Mouse (Mus musculus): ENCODE results near the gene Tram2. TPM values are rescaled to one million over a fixed set of nuclear protein-coding genes. Genes with fewer than 3 reads are reported as not detected.

Tram2 gene
- total RNA-seq (2021), result 1 to 10 TPM; 1.0 to 1.1 TPM
- long read RNA-seq, experiment 1, result 0 reads
- long read RNA-seq, experiment 2, full-length matches to known transcripts, result 1 of 2 reads
- long read RNA-seq, experiment 2, partial matches to known transcripts, result 0 of 2 reads
- long read RNA-seq, experiment 2, other reads (novel, unspliced or antisense), result 1 of 2 reads

- peak; percentile 89 to 90 for DNase-seq (ENCODE audit: low spot score in 2 of 2)
Observed at GRCm38 (mm10) chr1:21079217-21079773, at the start of gene Tram2. Gene Tram2, minus strand, starts transcription at chr1:21079229.

- DNase-seq (ENCODE audit: low spot score in 2 of 2), result no peak
Observed at GRCm38 (mm10) chr1:21124713-21125336, 45.8 kb upstream of the Tram2 start.

- no peak for DNase-seq (ENCODE audit: low spot score in 2 of 2)
Observed at GRCm38 (mm10) chr1:21103784-21104183, 24.8 kb upstream of the Tram2 start.

- peak; percentile 52 to 66 for DNase-seq (ENCODE audit: low spot score in 2 of 2)
Observed at GRCm38 (mm10) chr1:21101221-21102006, 22.4 kb upstream of the Tram2 start.

GRCm38 (mm10) chr1:21100726-21101125, 21.7 kb upstream of the Tram2 start:
- no peak for DNase-seq (ENCODE audit: low spot score in 2 of 2)

- no peak for DNase-seq (ENCODE audit: low spot score in 2 of 2)
Observed at GRCm38 (mm10) chr1:21097001-21097989, 18.3 kb upstream of the Tram2 start.

GRCm38 (mm10) chr1:21094644-21095215, 15.7 kb upstream of the Tram2 start:
- no peak for DNase-seq (ENCODE audit: low spot score in 2 of 2)

GRCm38 (mm10) chr1:21089661-21090117, 10.7 kb upstream of the Tram2 start:
- DNase-seq (ENCODE audit: low spot score in 2 of 2), result no peak

GRCm38 (mm10) chr1:21086291-21086690, 7.3 kb upstream of the Tram2 start:
- DNase-seq (ENCODE audit: low spot score in 2 of 2), result no peak

- no peak for DNase-seq (ENCODE audit: low spot score in 2 of 2)
Observed at GRCm38 (mm10) chr1:21084661-21085060, 5.6 kb upstream of the Tram2 start.

- no peak for DNase-seq (ENCODE audit: low spot score in 2 of 2)
Observed at GRCm38 (mm10) chr1:21080362-21080761, 1.3 kb upstream of the Tram2 start.

GRCm38 (mm10) chr1:21078481-21079214, 381 bp downstream of the Tram2 start:
- no peak for DNase-seq (ENCODE audit: low spot score in 2 of 2)

- no peak for DNase-seq (ENCODE audit: low spot score in 2 of 2)
Observed at GRCm38 (mm10) chr1:21077619-21078018, 1.4 kb downstream of the Tram2 start.

GRCm38 (mm10) chr1:21077191-21077590, 1.8 kb downstream of the Tram2 start:
- DNase-seq (ENCODE audit: low spot score in 2 of 2), result no peak

- DNase-seq (ENCODE audit: low spot score in 2 of 2), result no peak
Observed at GRCm38 (mm10) chr1:21075986-21076495, 3.0 kb downstream of the Tram2 start.

GRCm38 (mm10) chr1:21074231-21074630, 4.8 kb downstream of the Tram2 start:
- no peak for DNase-seq (ENCODE audit: low spot score in 2 of 2)

- DNase-seq (ENCODE audit: low spot score in 2 of 2), result no peak
Observed at GRCm38 (mm10) chr1:21072875-21073444, 6.1 kb downstream of the Tram2 start.

GRCm38 (mm10) chr1:21070658-21071057, 8.4 kb downstream of the Tram2 start:
- no peak for DNase-seq (ENCODE audit: low spot score in 2 of 2)

Data from left cerebral cortex, adult 18-20 months (tissue).